Mouse (Mus musculus): ENCODE measurements around the gene Unc5c. TPM values are rescaled to one million over a fixed set of nuclear protein-coding genes. Genes with fewer than 3 reads are reported as not detected.

Gene Unc5c
- total and polyA plus RNA-seq, 2 experiments from 2014 or later: 29.2 to 106 TPM

DNA sequence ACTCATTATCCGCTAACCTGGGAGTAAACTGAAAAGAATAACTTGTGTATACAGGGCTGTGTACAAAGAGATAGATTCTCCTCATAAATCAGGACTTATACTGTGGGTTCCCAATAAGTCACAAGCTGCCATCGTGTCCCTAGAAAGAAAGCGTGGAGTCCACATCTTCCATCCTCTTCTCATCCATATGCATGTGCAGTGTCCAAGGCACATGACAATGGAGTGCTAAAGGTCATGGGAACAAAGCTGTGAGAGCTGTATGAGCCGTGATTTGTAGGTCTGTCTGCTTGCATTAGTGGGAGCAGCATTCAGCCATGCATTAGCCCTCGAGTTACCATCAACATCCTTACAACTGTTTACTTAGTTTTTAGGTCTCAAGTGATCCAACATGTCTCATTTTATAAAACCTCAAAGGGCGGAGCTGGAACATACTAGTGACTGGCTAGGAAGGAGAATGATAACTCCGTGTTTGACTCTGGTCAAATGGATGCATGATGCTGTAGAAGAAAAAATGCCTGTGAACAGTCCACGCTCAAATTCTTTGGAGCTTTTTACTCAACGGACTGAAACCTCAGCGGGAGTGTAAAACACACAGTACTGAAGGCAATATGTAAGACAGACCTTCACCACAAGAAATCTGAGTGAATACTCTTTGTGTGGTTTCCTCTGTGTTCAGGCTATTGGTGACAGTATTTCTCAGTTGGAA, 407.5 kb downstream of the Unc5c start:
- no peak overlapping the region for H3K4me2 ChIP-seq (ENCODE audit: low read depth, low read length)
- TF ChIP-seq CTCF (IDR thresholded peaks at IDR 0.05; ENCODE audit: low read depth): no peak
- H3K9me3 ChIP-seq (ENCODE audit: low read length): no peaks in the 10 kb centered on the region
- no peaks in the 10 kb centered on the region for H3K36me3 ChIP-seq (ENCODE audit: insufficient read depth, low read length)
- 41% methylated on average over 10 of the region's 10 CpGs for WGBS
- DNase-seq (ENCODE audit: low spot score) (no peak), ATAC-seq (no peak)
- H3K27ac ChIP-seq: no peak overlapping the region
- H3K4me1 ChIP-seq (ENCODE audit: insufficient read depth, low read length): no peaks in the 10 kb centered on the region
- no peaks in the 10 kb centered on the region for H3K27me3 ChIP-seq (ENCODE audit: insufficient read depth, low read length)
- no peak overlapping the region for H3K4me3 ChIP-seq (ENCODE audit: low read length)
- no peak overlapping the region for H3K9ac ChIP-seq (replicated peaks; ENCODE audit: low read length)

DNA sequence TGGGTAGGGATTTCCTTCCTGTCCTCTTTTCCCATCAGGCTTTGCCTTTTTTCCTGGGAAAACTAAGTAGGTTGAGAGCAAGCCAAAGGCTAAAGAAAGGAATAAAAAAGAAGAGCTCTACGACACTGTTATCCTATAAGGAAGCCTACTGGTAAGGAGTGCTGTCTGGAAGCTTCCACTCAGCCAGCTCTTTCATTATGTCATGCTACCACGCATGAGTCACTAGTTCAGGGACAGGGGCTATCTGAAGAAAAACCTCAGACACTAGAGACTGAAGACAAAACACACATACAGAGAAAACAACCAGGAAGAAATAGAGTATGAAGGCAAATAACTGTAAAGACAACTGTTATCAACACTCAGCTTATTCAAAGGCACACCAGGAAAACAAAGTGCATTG, 417.5 kb downstream of the Unc5c start:
- WGBS: 79% methylated on average over 2 of the region's 2 CpGs
- no peaks in the 10 kb centered on the region for H3K4me1 ChIP-seq (ENCODE audit: insufficient read depth, low read length)
- TF ChIP-seq CTCF (IDR thresholded peaks at IDR 0.05; ENCODE audit: low read depth): no peak
- DNase-seq (ENCODE audit: low spot score): no peak
- no peaks in the 10 kb centered on the region for H3K27me3 ChIP-seq (ENCODE audit: insufficient read depth, low read length)
- H3K4me3 ChIP-seq (ENCODE audit: low read length): no peak overlapping the region
- no peak overlapping the region for H3K4me2 ChIP-seq (ENCODE audit: low read depth, low read length)
- H3K9ac ChIP-seq (replicated peaks; ENCODE audit: low read length): no peak overlapping the region
- H3K27ac ChIP-seq: no peak overlapping the region
- ATAC-seq: no peak
- no peaks in the 10 kb centered on the region for H3K9me3 ChIP-seq (ENCODE audit: low read length)
- no peaks in the 10 kb centered on the region for H3K36me3 ChIP-seq (ENCODE audit: insufficient read depth, low read length)

DNA sequence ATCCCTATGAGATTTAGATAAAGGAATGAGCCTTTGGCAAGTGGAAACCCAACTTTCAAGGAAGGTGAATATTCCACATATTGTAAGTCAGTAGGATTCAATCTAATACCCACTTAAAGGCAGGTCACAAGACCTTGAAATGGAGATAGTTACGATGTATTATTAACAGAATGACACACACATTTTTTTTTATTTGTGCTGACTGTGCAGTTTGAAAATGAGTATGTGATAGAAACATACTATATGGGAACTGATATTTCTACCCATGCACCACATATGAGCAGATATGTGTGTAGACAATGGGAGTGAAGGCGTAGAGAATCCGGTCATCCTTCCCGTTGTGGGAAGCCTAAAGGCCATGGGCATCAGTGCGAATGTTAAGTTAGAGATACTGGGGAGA, 419.2 kb downstream of the Unc5c start:
- ATAC-seq (no peak), DNase-seq (ENCODE audit: low spot score) (no peak)
- no peak overlapping the region for H3K4me3 ChIP-seq (ENCODE audit: low read length)
- TF ChIP-seq CTCF (IDR thresholded peaks at IDR 0.05; ENCODE audit: low read depth): no peak
- H3K4me1 ChIP-seq (ENCODE audit: insufficient read depth, low read length): no peaks in the 10 kb centered on the region
- H3K27me3 ChIP-seq (ENCODE audit: insufficient read depth, low read length): no peaks in the 10 kb centered on the region
- H3K27ac ChIP-seq: no peak overlapping the region
- H3K9me3 ChIP-seq (ENCODE audit: low read length): no peaks in the 10 kb centered on the region
- H3K4me2 ChIP-seq (ENCODE audit: low read depth, low read length): no peak overlapping the region
- H3K9ac ChIP-seq (replicated peaks; ENCODE audit: low read length): no peak overlapping the region
- 95% methylated on average over 5 of the region's 5 CpGs for WGBS
- no peaks in the 10 kb centered on the region for H3K36me3 ChIP-seq (ENCODE audit: insufficient read depth, low read length)
